Mouse (Mus musculus): ENCODE results near the gene Hist1h2ae. TPM values are rescaled to one million over a fixed set of nuclear protein-coding genes. Genes with fewer than 3 reads are reported as not detected.
"Not testable (repeated sequence)": the region's sequence is repeated elsewhere in the genome, so short reads cannot be mapped to it uniquely, and the experiment has no call there.

Gene Hist1h2ae
- polyA plus RNA-seq, 1 experiment from 2014 or later = 78.4 TPM

DNA sequence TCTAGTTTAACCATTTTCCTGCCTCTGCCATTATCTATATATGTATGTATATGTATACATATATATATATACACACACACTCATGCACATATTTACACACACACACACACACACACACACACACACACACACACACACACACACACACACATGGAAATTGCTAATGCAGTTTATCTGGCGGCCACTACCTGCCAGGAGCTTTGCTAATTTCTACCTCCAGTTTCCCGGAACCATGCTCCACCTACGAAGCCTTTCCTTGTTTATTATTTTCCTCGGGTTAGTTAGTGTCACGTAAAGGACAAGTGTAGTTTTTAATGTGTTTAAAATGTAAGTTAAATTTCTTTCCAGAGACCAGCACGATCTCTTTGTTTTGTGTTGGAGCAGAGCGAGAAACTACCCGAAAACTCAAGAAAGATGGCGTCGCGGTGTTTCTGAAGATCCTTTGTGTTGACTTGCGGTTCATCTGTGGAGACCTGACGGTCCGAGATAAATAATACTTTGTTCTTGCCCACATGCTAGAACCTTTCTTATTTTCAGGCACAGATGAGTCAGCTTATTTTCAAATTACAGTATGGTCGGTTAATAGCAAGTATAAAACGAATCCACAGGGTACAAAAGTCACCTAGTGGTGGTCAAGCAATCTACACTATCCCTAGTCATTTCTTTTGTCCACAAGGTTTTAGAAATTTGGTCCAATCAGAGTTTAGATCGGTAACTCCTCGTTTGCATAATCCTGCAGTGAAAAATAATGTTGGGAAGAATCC lies 8.1 kb downstream of the Hist1h2ae start:
- H3K9ac ChIP-seq (replicated peaks; ENCODE audit: low read length) = peak overlapping the region; percentile 67
- no peaks in the 10 kb centered on the region for H3K27me3 ChIP-seq (ENCODE audit: control insufficient read depth, insufficient read depth, low read length)
- peak; percentile 41; the same call in 1 of the 2 replicates for ATAC-seq (replicated peaks; ENCODE audit: insufficient number of reproducible peaks, low FRiP score, low TSS enrichment, low read depth)
- WGBS = 4% methylated on average over 18 of the region's 18 CpGs
- no peaks in the 10 kb centered on the region for H3K9me3 ChIP-seq (replicated peaks; ENCODE audit: control insufficient read depth, low read length)
- DNase-seq (ENCODE audit: low spot score) = peak; percentile 82
- peak overlapping the region; percentile 30 for H3K4me3 ChIP-seq (ENCODE audit: low read depth, low read length)
- no peaks in the 10 kb centered on the region for H3K4me1 ChIP-seq (ENCODE audit: control insufficient read depth, insufficient read depth, low read length)
- peak overlapping the region; percentile 95 for H3K27ac ChIP-seq (replicated peaks; ENCODE audit: low read depth, low read length)
- H3K4me2 ChIP-seq (ENCODE audit: low read depth, low read length) = peak overlapping the region; percentile 62
- H3K36me3 ChIP-seq (replicated peaks; ENCODE audit: control insufficient read depth, insufficient read depth, low read depth, low read length) = no peaks in the 10 kb centered on the region

DNA sequence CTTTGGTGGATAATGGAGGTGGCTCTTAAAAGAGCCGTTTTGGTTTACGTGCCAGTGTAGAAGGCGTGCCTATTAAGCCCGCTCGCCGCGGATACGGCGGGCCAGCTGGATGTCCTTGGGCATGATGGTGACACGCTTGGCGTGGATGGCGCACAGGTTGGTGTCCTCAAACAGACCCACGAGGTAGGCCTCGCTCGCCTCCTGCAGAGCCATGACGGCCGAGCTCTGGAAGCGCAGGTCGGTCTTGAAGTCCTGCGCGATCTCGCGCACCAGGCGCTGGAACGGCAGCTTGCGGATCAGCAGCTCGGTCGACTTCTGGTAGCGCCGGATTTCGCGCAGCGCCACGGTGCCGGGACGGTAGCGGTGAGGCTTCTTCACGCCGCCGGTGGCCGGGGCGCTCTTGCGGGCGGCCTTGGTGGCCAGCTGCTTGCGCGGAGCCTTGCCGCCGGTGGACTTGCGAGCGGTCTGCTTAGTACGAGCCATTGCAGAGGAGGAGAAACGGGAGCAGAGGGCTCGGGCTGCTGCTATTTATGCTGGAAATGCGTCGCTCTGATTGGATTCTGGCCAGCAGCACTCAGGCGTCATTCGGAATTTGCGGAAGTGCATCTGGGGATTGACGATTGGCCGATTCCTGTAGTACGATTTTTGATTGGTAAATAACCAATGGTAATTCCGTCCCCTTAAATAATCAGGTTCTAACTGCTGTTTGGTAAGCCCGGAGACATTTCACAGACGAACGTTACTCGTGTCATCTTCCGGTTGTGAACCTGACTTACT lies 8.9 kb downstream of the Hist1h2ae start, which contains the start of gene Hist1h3e:
Hist1h3e (minus strand) TSS at position 487 of the 777 bp plus-strand sequence.
- H3K9me3 ChIP-seq (replicated peaks; ENCODE audit: control insufficient read depth, low read length); H3K4me1 ChIP-seq (ENCODE audit: control insufficient read depth, insufficient read depth, low read length); H3K27me3 ChIP-seq (ENCODE audit: control insufficient read depth, insufficient read depth, low read length); H3K36me3 ChIP-seq (replicated peaks; ENCODE audit: control insufficient read depth, insufficient read depth, low read depth, low read length): not testable (repeated sequence)
- under 1% methylated on average over 33 of the region's 67 CpGs for WGBS
- H3K27ac ChIP-seq (replicated peaks; ENCODE audit: low read depth, low read length) = peak within 1 kb of the TSS; percentile 95
- ATAC-seq (replicated peaks; ENCODE audit: insufficient number of reproducible peaks, low FRiP score, low TSS enrichment, low read depth) (peak; percentile 97), DNase-seq (ENCODE audit: low spot score) (peak; percentile 97)
- peak within 1 kb of the TSS; percentile 67 for H3K9ac ChIP-seq (replicated peaks; ENCODE audit: low read length)
- peak within 1 kb of the TSS; percentile 62 for H3K4me2 ChIP-seq (ENCODE audit: low read depth, low read length)
- H3K4me3 ChIP-seq (ENCODE audit: low read depth, low read length) = peak within 1 kb of the TSS; percentile 30

DNA sequence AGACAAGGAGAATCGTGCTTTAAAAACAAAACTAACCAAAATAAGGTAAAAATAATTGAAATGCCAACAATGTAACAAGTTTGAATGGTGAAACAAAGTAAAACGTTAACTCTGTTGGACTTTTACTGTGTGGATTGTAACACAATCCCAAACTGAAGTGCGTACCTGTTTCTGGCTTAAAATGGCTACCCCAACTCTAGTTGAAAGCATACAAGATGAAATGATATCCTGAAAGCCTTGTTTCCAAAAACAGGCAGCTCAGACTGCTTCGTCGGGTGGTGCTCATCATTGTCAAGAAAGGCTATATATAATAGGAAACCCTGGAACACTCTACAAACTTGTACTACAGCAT lies 9.5 kb downstream of the Hist1h2ae start:
- not testable (repeated sequence) for H3K27me3 ChIP-seq (ENCODE audit: control insufficient read depth, insufficient read depth, low read length); H3K4me2 ChIP-seq (ENCODE audit: low read depth, low read length); DNase-seq (ENCODE audit: low spot score); H3K4me1 ChIP-seq (ENCODE audit: control insufficient read depth, insufficient read depth, low read length); H3K36me3 ChIP-seq (replicated peaks; ENCODE audit: control insufficient read depth, insufficient read depth, low read depth, low read length); H3K9me3 ChIP-seq (replicated peaks; ENCODE audit: control insufficient read depth, low read length); ATAC-seq (replicated peaks; ENCODE audit: insufficient number of reproducible peaks, low FRiP score, low TSS enrichment, low read depth)
- Histone ChIP-seq H3K4me3 (ENCODE audit: low read depth, low read length) (peak overlapping the region; percentile 30), H3K9ac (replicated peaks; ENCODE audit: low read length) (peak overlapping the region; percentile 52), H3K27ac (replicated peaks; ENCODE audit: low read depth, low read length) (peak overlapping the region; percentile 76)
- WGBS = 0% methylated on average over 2 of the region's 5 CpGs

DNA sequence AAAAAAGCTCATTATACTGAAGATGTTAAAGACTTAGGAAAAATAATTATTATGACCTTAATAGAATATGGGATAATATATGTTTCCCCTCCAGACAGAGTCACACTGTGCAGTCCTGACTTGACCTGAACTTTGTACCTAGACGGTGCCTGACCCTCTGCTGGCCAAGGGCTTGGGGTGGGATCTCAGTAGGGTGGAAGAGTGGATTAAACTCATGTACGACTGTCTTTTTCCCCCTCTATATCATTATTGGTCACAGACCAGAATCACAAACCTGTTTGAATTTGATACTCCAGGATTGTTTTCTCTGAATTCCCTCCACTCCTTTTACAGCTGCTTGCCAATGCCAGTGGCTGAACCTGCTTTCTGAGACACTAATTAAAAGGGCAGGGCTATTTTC lies 10.3 kb downstream of the Hist1h2ae start:
- not testable (repeated sequence) for H3K27ac ChIP-seq (replicated peaks; ENCODE audit: low read depth, low read length); H3K27me3 ChIP-seq (ENCODE audit: control insufficient read depth, insufficient read depth, low read length); DNase-seq (ENCODE audit: low spot score); ATAC-seq (replicated peaks; ENCODE audit: insufficient number of reproducible peaks, low FRiP score, low TSS enrichment, low read depth); H3K9me3 ChIP-seq (replicated peaks; ENCODE audit: control insufficient read depth, low read length); H3K4me2 ChIP-seq (ENCODE audit: low read depth, low read length); H3K36me3 ChIP-seq (replicated peaks; ENCODE audit: control insufficient read depth, insufficient read depth, low read depth, low read length); H3K9ac ChIP-seq (replicated peaks; ENCODE audit: low read length); H3K4me3 ChIP-seq (ENCODE audit: low read depth, low read length); H3K4me1 ChIP-seq (ENCODE audit: control insufficient read depth, insufficient read depth, low read length)
- WGBS = 20% methylated on average over 2 of the region's 2 CpGs

DNA sequence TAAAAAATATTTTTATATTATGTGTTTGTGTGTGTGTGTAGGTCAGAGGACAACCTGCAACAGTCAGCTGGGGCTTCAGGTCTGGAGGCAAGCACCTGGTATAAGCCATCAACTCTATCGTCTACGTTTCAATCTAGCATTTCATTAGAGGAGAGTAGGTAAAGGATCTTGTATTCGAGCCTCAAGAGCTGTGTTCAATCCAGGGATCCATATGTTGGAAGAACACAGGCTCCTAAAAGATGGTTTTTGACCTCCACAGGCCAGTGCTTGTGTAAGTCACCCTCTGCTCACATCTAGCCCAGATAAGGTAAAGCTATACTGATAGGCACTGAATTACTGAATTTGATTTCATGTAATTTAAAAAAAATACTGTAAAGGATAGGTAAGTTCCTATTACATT lies 14.1 kb downstream of the Hist1h2ae start:
- Histone ChIP-seq H3K27me3 (ENCODE audit: control insufficient read depth, insufficient read depth, low read length) (no peaks in the 10 kb centered on the region), H3K4me1 (ENCODE audit: control insufficient read depth, insufficient read depth, low read length) (no peaks in the 10 kb centered on the region), H3K4me3 (ENCODE audit: low read depth, low read length) (no peak overlapping the region), H3K27ac (replicated peaks; ENCODE audit: low read depth, low read length) (peak overlapping the region; percentile 72; the same call in 1 of the 2 replicates), H3K36me3 (replicated peaks; ENCODE audit: control insufficient read depth, insufficient read depth, low read depth, low read length) (no peaks in the 10 kb centered on the region), H3K4me2 (ENCODE audit: low read depth, low read length) (peak overlapping the region; percentile 10; the same call in 1 of the 2 replicates), H3K9me3 (replicated peaks; ENCODE audit: control insufficient read depth, low read length) (no peaks in the 10 kb centered on the region), H3K9ac (replicated peaks; ENCODE audit: low read length) (no peak overlapping the region; the same call in 1 of the 2 replicates)
- ATAC-seq (replicated peaks; ENCODE audit: insufficient number of reproducible peaks, low FRiP score, low TSS enrichment, low read depth) = no peak
- DNase-seq (ENCODE audit: low spot score) = no peak
- WGBS = 75% methylated on average over 3 of the region's 3 CpGs

DNA sequence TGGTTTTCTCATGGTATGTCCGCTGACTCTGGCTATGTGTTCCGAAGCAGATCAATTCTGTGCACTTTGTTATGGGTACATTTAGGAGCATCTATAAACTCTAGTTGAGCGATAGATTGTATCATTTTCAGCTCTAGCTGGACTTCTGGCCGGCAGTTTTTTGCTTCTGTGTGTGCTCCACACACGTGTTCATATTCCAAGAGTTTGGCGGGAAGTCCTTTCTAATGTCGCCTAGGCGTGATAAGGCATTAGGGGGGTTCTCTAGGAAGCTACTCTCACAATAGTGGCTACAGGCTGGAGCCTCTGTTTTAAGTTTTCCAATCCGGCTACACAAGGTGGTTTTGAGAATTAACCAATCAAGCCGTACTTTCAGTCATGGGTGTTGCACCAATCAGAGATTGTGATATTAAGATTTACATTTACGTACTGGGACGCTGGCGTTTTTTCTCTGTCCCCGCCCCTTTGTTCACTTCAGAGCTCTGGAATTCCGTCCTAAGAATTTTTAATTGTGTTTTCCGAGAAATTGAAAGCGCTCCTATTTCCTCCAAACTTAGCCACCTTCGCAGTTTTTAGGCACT lies 15.1 kb downstream of the Hist1h2ae start:
- Histone ChIP-seq H3K4me3 (ENCODE audit: low read depth, low read length) (peak overlapping the region; percentile 64), H3K27me3 (ENCODE audit: control insufficient read depth, insufficient read depth, low read length) (no peaks in the 10 kb centered on the region), H3K9me3 (replicated peaks; ENCODE audit: control insufficient read depth, low read length) (no peaks in the 10 kb centered on the region), H3K9ac (replicated peaks; ENCODE audit: low read length) (peak overlapping the region; percentile 80), H3K4me2 (ENCODE audit: low read depth, low read length) (peak overlapping the region; percentile 80), H3K4me1 (ENCODE audit: control insufficient read depth, insufficient read depth, low read length) (no peaks in the 10 kb centered on the region), H3K27ac (replicated peaks; ENCODE audit: low read depth, low read length) (peak overlapping the region; percentile 98), H3K36me3 (replicated peaks; ENCODE audit: control insufficient read depth, insufficient read depth, low read depth, low read length) (no peaks in the 10 kb centered on the region)
- 0% methylated on average over 18 of the region's 18 CpGs for WGBS
- peak; percentile 76 for ATAC-seq (replicated peaks; ENCODE audit: insufficient number of reproducible peaks, low FRiP score, low TSS enrichment, low read depth)
- peak; percentile 96 for DNase-seq (ENCODE audit: low spot score)

DNA sequence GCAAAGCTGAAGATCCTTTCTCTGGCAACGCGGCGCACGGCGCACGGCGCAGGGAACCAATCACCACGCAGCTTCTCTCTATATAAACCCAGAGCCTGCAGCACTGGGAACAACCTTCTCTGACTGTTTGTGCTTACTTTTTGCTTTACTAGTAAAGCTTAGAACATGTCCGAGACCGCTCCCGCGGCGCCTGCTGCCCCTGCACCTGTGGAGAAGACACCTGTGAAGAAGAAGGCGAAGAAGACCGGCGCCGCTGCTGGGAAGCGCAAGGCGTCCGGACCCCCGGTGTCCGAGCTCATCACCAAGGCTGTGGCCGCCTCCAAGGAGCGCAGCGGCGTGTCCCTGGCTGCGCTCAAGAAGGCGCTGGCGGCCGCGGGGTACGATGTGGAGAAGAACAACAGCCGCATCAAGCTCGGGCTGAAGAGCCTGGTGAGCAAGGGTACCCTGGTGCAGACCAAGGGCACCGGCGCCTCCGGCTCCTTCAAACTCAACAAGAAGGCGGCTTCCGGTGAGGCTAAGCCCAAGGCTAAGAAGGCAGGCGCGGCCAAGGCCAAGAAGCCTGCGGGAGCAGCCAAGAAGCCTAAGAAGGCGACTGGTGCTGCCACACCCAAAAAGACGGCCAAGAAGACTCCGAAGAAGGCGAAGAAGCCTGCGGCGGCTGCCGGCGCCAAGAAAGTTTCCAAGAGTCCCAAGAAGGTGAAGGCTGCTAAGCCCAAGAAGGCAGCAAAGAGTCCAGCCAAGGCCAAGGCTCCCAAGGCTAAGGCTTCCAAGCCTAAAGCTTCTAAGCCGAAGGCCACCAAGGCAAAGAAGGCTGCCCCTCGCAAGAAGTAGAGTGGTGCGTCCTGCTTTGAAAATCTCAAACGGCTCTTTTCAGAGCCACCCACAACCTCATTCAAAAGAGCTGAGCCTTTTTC lies 15.8 kb downstream of the Hist1h2ae start:
- H3K4me2 ChIP-seq (ENCODE audit: low read depth, low read length) = peak overlapping the region; percentile 80
- ATAC-seq (replicated peaks; ENCODE audit: insufficient number of reproducible peaks, low FRiP score, low TSS enrichment, low read depth) = peak; percentile 88
- peak overlapping the region; percentile 64 for H3K4me3 ChIP-seq (ENCODE audit: low read depth, low read length)
- no peaks in the 10 kb centered on the region for H3K4me1 ChIP-seq (ENCODE audit: control insufficient read depth, insufficient read depth, low read length)
- WGBS = under 1% methylated on average over 51 of the region's 54 CpGs
- H3K27ac ChIP-seq (replicated peaks; ENCODE audit: low read depth, low read length) = peak overlapping the region; percentile 98
- no peaks in the 10 kb centered on the region for H3K27me3 ChIP-seq (ENCODE audit: control insufficient read depth, insufficient read depth, low read length)
- no peaks in the 10 kb centered on the region for H3K9me3 ChIP-seq (replicated peaks; ENCODE audit: control insufficient read depth, low read length)
- peak; percentile 94 for DNase-seq (ENCODE audit: low spot score)
- no peaks in the 10 kb centered on the region for H3K36me3 ChIP-seq (replicated peaks; ENCODE audit: control insufficient read depth, insufficient read depth, low read depth, low read length)
- H3K9ac ChIP-seq (replicated peaks; ENCODE audit: low read length) = peak overlapping the region; percentile 80
